Mouse (Mus musculus) layer of hippocampus, adult 2 months (tissue): ENCODE results near the gene Hexim2. TPM values are rescaled to one million over a fixed set of nuclear protein-coding genes. Genes with fewer than 3 reads are reported as not detected.

ENCODE experiments used
- DNase-seq, 2 experiments: peaks; one replicate each; pipeline ENCODE4 v3.0.0; 2022; ENCODE audit warnings: low spot score in 2 of 2
- H3K27ac ChIP-seq: fragments of 200-600 bp; 2 replicates; pipeline ENCODE4 v1.8.1; 2022
- H3K4me3 ChIP-seq: fragments of 200-600 bp; 2 replicates; pipeline ENCODE4 v1.8.1; 2022; ENCODE audit warnings: mild to moderate bottlenecking
- CTCF ChIP-seq: fragments of 200-600 bp; conservative IDR thresholded peaks from 2 replicates; pipeline ENCODE4 v1.8.1; 2022; ENCODE audit warnings: antibody characterized with exemption, mild to moderate bottlenecking, moderate library complexity
- total RNA-seq, 2 experiments: library from RNA; stranded (reverse); gene quantifications; 2 replicates each; pipeline ENCODE4 v1.2.3; 2021

Hexim2 gene
- total RNA-seq, 2 experiments from 2014 or later: 9.7 to 16.0 TPM

- Histone ChIP-seq H3K4me3 (peak overlapping the region; percentile 45), H3K27ac (peak overlapping the region; percentile 87)
- DNase-seq: peak; percentile 91 to 98
- peak; percentile 88 for TF ChIP-seq CTCF
Observed at GRCm38 (mm10) chr11:103158621-103159478, 26.6 kb downstream of the Hexim2 start.

GRCm38 (mm10) chr11:103160738-103161137, 28.5 kb downstream of the Hexim2 start:
- no peak for TF ChIP-seq CTCF
- DNase-seq: no peak
- Histone ChIP-seq H3K4me3 (no peak overlapping the region), H3K27ac (no peak overlapping the region)

GRCm38 (mm10) chr11:103161449-103161848, 29.2 kb downstream of the Hexim2 start:
- no peak for DNase-seq
- H3K27ac ChIP-seq: no peak overlapping the region
- peak; percentile 32; the same call in 1 of the 2 replicates for TF ChIP-seq CTCF
- H3K4me3 ChIP-seq: no peak overlapping the region

GRCm38 (mm10) chr11:103162132-103162531, 29.9 kb downstream of the Hexim2 start:
- H3K27ac ChIP-seq: no peak overlapping the region
- no peak for DNase-seq
- TF ChIP-seq CTCF: peak; percentile 74
- no peak overlapping the region for H3K4me3 ChIP-seq

- Histone ChIP-seq H3K27ac (no peak overlapping the region), H3K4me3 (no peak overlapping the region)
- no peak for TF ChIP-seq CTCF
- no peak for DNase-seq
Observed at GRCm38 (mm10) chr11:103164391-103164790, 32.2 kb downstream of the Hexim2 start.

- peak overlapping the region; percentile 97 for H3K27ac ChIP-seq
- H3K4me3 ChIP-seq: no peak overlapping the region; the same call in 1 of the 2 replicates
- peak; percentile 75 to 83 for DNase-seq
- peak; percentile 97 for TF ChIP-seq CTCF
Observed at GRCm38 (mm10) chr11:103168690-103169390, 36.6 kb downstream of the Hexim2 start.

GRCm38 (mm10) chr11:103169664-103170063, 37.4 kb downstream of the Hexim2 start:
- Histone ChIP-seq H3K27ac (peak overlapping the region; percentile 97), H3K4me3 (peak overlapping the region; percentile 57; the same call in 1 of the 2 replicates)
- no peak for DNase-seq
- no peak for TF ChIP-seq CTCF

- peak overlapping the region; percentile 97 for H3K27ac ChIP-seq
- H3K4me3 ChIP-seq: peak overlapping the region; percentile 57
- no peak for TF ChIP-seq CTCF
Observed at GRCm38 (mm10) chr11:103170111-103170493, 37.9 kb downstream of the Hexim2 start.

GRCm38 (mm10) chr11:103170494-103171285, 38.5 kb downstream of the Hexim2 start, which contains the start of gene Fmnl1:
Fmnl1 (plus strand) TSS chr11:103171107.
- DNase-seq: peak in 1 of 2 experiments; percentile 39
- TF ChIP-seq CTCF: no peak
- peak within 1 kb of the TSS; percentile 97 for H3K27ac ChIP-seq

More at GRCm38 (mm10) chr11:103170111-103170493, 37.9 kb downstream of the Hexim2 start:
- DNase-seq: no peak

GRCm38 (mm10) chr11:103171286-103171620, 39.0 kb downstream of the Hexim2 start:
- Histone ChIP-seq H3K27ac (peak overlapping the region; percentile 97), H3K4me3 (peak overlapping the region; percentile 57)
- no peak for TF ChIP-seq CTCF
- no peak for DNase-seq

More at GRCm38 (mm10) chr11:103170494-103171285, 38.5 kb downstream of the Hexim2 start, which contains the start of gene Fmnl1:
- peak within 1 kb of the TSS; percentile 57 for H3K4me3 ChIP-seq

GRCm38 (mm10) chr11:103171703-103172391, 39.6 kb downstream of the Hexim2 start:
- H3K4me3 ChIP-seq: peak overlapping the region; percentile 57
- H3K27ac ChIP-seq: peak overlapping the region; percentile 97
- no peak for DNase-seq
- TF ChIP-seq CTCF: no peak

- peak overlapping the region; percentile 97 for H3K27ac ChIP-seq
- peak overlapping the region; percentile 57 for H3K4me3 ChIP-seq
- DNase-seq: no peak
- TF ChIP-seq CTCF: no peak
Observed at GRCm38 (mm10) chr11:103172392-103173040, 40.3 kb downstream of the Hexim2 start.
